Mouse (Mus musculus) heart, embryonic 12.5 days (tissue): ENCODE measurements around the gene Samd4b. TPM values are rescaled to one million over a fixed set of nuclear protein-coding genes. Genes with fewer than 3 reads are reported as not detected.

ENCODE experiments used
- ATAC-seq: fragments of 200-750 bp; cut with Nextera tagmentation; 2 replicates; pipeline ENCODE4 v1.8.0; 2017; ENCODE audit warnings: moderate TSS enrichment, moderate library complexity; ENCODE audit not compliant: insufficient number of reproducible peaks, low FRiP score
- H3K27ac ChIP-seq: fragments of 300-500 bp; sonication (generic); 2 replicates; pipeline ENCODE4 v1.5.1; 2016; ENCODE audit warnings: mild to moderate bottlenecking, moderate library complexity; ENCODE audit not compliant: poor library complexity, severe bottlenecking
- H3K27me3 ChIP-seq: fragments of 300-500 bp; sonication (generic); replicated peaks from 2 replicates; pipeline ENCODE4 v1.6.1; 2016; ENCODE audit warnings: mild to moderate bottlenecking, moderate library complexity
- H3K36me3 ChIP-seq: fragments of 300-500 bp; sonication (generic); 2 replicates; pipeline ENCODE4 v1.6.1; 2016; ENCODE audit warnings: mild to moderate bottlenecking, moderate library complexity
- H3K4me1 ChIP-seq: fragments of 300-500 bp; sonication (generic); replicated peaks from 2 replicates; pipeline ENCODE4 v1.6.1; 2016; ENCODE audit warnings: mild to moderate bottlenecking
- H3K4me2 ChIP-seq: fragments of 300-500 bp; sonication (generic); 2 replicates; pipeline ENCODE4 v1.6.1; 2016; ENCODE audit warnings: mild to moderate bottlenecking, moderate library complexity
- H3K4me3 ChIP-seq: fragments of 300-500 bp; sonication (generic); 2 replicates; pipeline ENCODE4 v1.5.1; 2016; ENCODE audit warnings: mild to moderate bottlenecking
- H3K9ac ChIP-seq: fragments of 300-500 bp; sonication (generic); 2 replicates; pipeline ENCODE4 v1.6.1; 2016; ENCODE audit warnings: mild to moderate bottlenecking, moderate library complexity
- H3K9me3 ChIP-seq: fragments of 300-500 bp; sonication (generic); replicated peaks from 2 replicates; pipeline ENCODE4 v1.6.1; 2016; ENCODE audit warnings: mild to moderate bottlenecking, moderate library complexity
- WGBS: fragments of 180-500 bp; shearing (Covaris S2); methylation state at CpG from one replicate; pipeline ENCODE4 v1.1.7; 2016; 5-methylcytosine and 5-hydroxymethylcytosine counted together
- polyA plus RNA-seq: library from polyadenylated mRNA; unstranded; fragments of >200 nt; fragmentation: Nextera tagmentation; extraction: Ambion mirVana; gene quantifications from 2 replicates; pipeline ENCODE4 v1.2.1, GENCODE M21; 2016

The Samd4b gene
- polyA plus RNA-seq, 1 experiment from 2014 or later: 29.5 TPM

GRCm38 (mm10) chr7:28586663-28587411 lies 11.1 kb downstream of the Samd4b start:
- Histone ChIP-seq H3K4me3 (no peak overlapping the region), H3K9ac (peak overlapping the region; percentile 44; the same call in 1 of the 2 replicates), H3K27ac (peak overlapping the region; percentile 79), H3K4me2 (peak overlapping the region; percentile 32; the same call in 1 of the 2 replicates), H3K27me3 (no peaks in the 10 kb centered on the region), H3K36me3 (no peaks in the 10 kb centered on the region), H3K9me3 (no peaks in the 10 kb centered on the region), H3K4me1 (peaks cover 80% of the 10 kb centered on the region)
- ATAC-seq: peak; percentile 15; the same call in 1 of the 2 replicates
- WGBS: 42% methylated on average over 6 of the region's 6 CpGs

GRCm38 (mm10) chr7:28585001-28585400 lies 12.9 kb downstream of the Samd4b start:
- Histone ChIP-seq H3K36me3 (no peaks in the 10 kb centered on the region), H3K27ac (peak overlapping the region; percentile 37; the same call in 1 of the 2 replicates), H3K9ac (peak overlapping the region; percentile 23), H3K4me1 (peaks cover 84% of the 10 kb centered on the region), H3K4me3 (no peak overlapping the region), H3K9me3 (no peaks in the 10 kb centered on the region), H3K27me3 (no peaks in the 10 kb centered on the region), H3K4me2 (no peak overlapping the region)
- 79% methylated on average over 6 of the region's 6 CpGs for WGBS
- no peak for ATAC-seq

DNA sequence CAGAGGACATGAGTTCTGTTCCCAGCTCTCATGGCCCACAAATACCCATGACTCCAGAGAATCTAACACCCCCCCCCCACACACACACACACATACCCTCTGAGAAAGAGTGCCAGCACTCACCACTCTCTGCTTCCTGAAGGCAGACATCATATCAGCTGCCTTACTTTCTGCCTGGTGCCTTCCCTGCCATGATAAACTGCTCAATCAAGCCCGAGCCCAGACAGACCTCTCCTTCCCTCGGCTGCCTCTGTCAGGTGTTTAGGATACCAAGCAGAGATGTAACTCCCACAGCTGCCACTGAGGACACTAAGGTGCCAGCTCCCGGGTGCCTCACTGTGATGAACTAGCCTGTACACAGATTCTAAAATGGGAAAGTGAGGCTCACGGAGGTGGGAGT lies 13.5 kb downstream of the Samd4b start:
- H3K9ac ChIP-seq: peak overlapping the region; percentile 23; the same call in 1 of the 2 replicates
- 19% methylated on average over 4 of the region's 4 CpGs for WGBS
- no peaks in the 10 kb centered on the region for H3K27me3 ChIP-seq
- peaks cover 84% of the 10 kb centered on the region for H3K4me1 ChIP-seq
- peak overlapping the region; percentile 37 for H3K27ac ChIP-seq
- no peaks in the 10 kb centered on the region for H3K9me3 ChIP-seq
- no peak overlapping the region for H3K4me2 ChIP-seq
- H3K36me3 ChIP-seq: no peaks in the 10 kb centered on the region
- no peak for ATAC-seq
- no peak overlapping the region for H3K4me3 ChIP-seq

DNA sequence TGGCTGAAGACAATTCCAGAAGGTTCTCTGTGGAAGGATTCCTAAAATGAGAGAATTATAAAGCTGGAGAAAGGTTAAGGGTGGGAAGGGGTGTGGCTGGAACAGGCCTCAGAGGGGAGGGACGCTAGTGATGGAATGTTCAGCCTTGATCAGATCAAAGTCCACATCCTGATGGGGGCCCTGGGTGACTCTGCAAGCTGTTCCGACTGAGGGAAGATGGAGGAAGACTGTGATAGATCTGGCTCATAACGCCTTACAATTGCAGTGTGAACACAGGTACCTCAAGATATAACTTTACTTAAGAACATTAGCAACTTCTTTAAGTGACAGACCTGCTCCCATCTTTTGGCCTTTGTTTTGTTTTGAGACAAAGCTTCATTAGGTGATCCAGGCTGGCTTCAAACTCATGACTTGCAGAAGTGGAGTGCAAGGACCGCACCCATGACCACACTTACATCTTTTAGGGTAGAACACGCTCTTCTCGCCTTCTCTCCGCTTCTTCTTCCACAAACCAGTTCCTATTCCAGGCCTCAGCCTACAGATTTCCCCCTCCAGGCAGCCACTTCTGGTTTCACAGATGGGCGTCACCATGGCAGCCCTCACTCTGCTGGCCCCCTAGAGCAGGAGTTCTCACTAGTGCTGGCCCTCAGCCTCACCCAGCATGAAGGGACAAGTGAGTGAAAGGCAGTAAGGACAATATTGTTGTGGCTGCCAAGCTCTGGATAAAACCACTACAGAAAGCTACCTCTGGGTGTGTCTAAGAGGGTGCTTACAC lies 14.2 kb downstream of the Samd4b start:
- H3K4me1 ChIP-seq: peaks cover 84% of the 10 kb centered on the region
- no peak overlapping the region for H3K4me2 ChIP-seq
- 73% methylated on average over 8 of the region's 8 CpGs for WGBS
- peak overlapping the region; percentile 37 for H3K27ac ChIP-seq
- no peaks in the 10 kb centered on the region for H3K9me3 ChIP-seq
- no peak for ATAC-seq
- no peak overlapping the region for H3K9ac ChIP-seq
- no peak overlapping the region for H3K4me3 ChIP-seq
- H3K36me3 ChIP-seq: no peaks in the 10 kb centered on the region
- no peaks in the 10 kb centered on the region for H3K27me3 ChIP-seq

DNA sequence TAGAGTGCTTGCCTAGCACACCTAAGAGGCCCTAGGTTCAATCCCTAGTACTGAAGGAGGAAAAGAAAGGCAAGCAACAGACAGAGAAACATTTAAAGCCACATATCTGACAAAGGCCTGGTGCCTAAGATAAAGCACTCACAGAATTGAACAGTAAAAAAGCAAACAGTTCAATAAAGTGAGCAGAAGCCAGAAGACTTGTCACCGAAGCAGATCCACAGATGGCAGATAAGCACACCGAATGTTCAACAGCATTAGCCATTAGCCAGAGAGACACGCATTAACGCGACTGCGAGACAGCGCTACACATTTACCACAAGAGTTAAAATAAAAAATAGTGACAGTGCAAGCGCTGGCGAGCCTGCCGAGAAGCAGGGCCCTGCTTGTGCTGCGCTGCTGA lies 15.1 kb downstream of the Samd4b start:
- H3K9ac ChIP-seq: no peak overlapping the region
- no peaks in the 10 kb centered on the region for H3K36me3 ChIP-seq
- no peaks in the 10 kb centered on the region for H3K9me3 ChIP-seq
- H3K4me1 ChIP-seq: peaks cover 84% of the 10 kb centered on the region
- WGBS: 75% methylated on average over 11 of the region's 11 CpGs
- H3K4me2 ChIP-seq: no peak overlapping the region
- H3K27ac ChIP-seq: no peak overlapping the region
- ATAC-seq: no peak
- H3K4me3 ChIP-seq: no peak overlapping the region
- H3K27me3 ChIP-seq: no peaks in the 10 kb centered on the region

DNA sequence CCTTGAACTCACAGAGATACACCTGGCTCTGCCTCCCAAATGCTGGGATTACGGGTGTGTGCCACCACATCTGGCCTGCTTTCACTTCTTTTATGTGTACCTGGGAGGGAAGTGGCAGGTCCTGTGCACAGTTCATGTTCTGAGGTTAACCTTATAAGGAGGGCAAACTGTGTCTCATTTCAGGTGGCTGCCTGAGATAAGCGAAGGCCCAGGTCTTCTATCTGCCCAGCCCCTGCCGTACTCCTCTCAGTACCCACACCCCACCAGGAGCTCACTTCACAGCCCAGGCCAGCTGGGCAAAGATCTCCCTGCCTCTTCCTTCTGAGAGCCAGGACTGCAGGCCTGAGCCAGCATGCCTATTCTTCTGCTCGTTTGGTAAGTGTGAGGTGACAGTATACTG lies 16.2 kb downstream of the Samd4b start:
- ATAC-seq: no peak
- WGBS: 70% methylated on average over 4 of the region's 4 CpGs
- H3K4me2 ChIP-seq: no peak overlapping the region
- H3K27ac ChIP-seq: no peak overlapping the region
- H3K9ac ChIP-seq: no peak overlapping the region
- peaks cover 84% of the 10 kb centered on the region for H3K4me1 ChIP-seq
- no peaks in the 10 kb centered on the region for H3K36me3 ChIP-seq
- no peaks in the 10 kb centered on the region for H3K9me3 ChIP-seq
- H3K27me3 ChIP-seq: no peaks in the 10 kb centered on the region
- no peak overlapping the region for H3K4me3 ChIP-seq

- Histone ChIP-seq H3K9ac (0 out of 2 replicates have a peak overlapping the region, but pooled peaks have one; percentile 4), H3K4me3 (no peak overlapping the region), H3K9me3 (no peaks in the 10 kb centered on the region), H3K4me2 (no peak overlapping the region), H3K27me3 (no peaks in the 10 kb centered on the region), H3K4me1 (peaks cover 84% of the 10 kb centered on the region), H3K27ac (no peak overlapping the region), H3K36me3 (no peaks in the 10 kb centered on the region)
- no peak for ATAC-seq
- WGBS: 80% methylated on average over 5 of the region's 5 CpGs
Measured at GRCm38 (mm10) chr7:28579826-28580225, 18.1 kb downstream of the Samd4b start.

GRCm38 (mm10) chr7:28578543-28579053 lies 19.3 kb downstream of the Samd4b start:
- Histone ChIP-seq H3K27me3 (no peaks in the 10 kb centered on the region), H3K36me3 (no peaks in the 10 kb centered on the region), H3K4me1 (peaks cover 82% of the 10 kb centered on the region), H3K9me3 (no peaks in the 10 kb centered on the region), H3K4me3 (no peak overlapping the region), H3K9ac (no peak overlapping the region), H3K4me2 (no peak overlapping the region), H3K27ac (peak overlapping the region; percentile 78; the same call in 1 of the 2 replicates)
- 70% methylated on average over 5 of the region's 5 CpGs for WGBS
- ATAC-seq: no peak

GRCm38 (mm10) chr7:28577826-28578542 lies 20.0 kb downstream of the Samd4b start:
- Histone ChIP-seq H3K4me1 (peaks cover 84% of the 10 kb centered on the region), H3K27me3 (no peaks in the 10 kb centered on the region), H3K4me2 (peak overlapping the region; percentile 8; the same call in 1 of the 2 replicates), H3K9me3 (no peaks in the 10 kb centered on the region), H3K9ac (0 out of 2 replicates have a peak overlapping the region, but pooled peaks have one; percentile 50), H3K36me3 (no peaks in the 10 kb centered on the region), H3K27ac (peak overlapping the region; percentile 78), H3K4me3 (no peak overlapping the region)
- no peak for ATAC-seq
- WGBS: 70% methylated on average over 9 of the region's 9 CpGs

DNA sequence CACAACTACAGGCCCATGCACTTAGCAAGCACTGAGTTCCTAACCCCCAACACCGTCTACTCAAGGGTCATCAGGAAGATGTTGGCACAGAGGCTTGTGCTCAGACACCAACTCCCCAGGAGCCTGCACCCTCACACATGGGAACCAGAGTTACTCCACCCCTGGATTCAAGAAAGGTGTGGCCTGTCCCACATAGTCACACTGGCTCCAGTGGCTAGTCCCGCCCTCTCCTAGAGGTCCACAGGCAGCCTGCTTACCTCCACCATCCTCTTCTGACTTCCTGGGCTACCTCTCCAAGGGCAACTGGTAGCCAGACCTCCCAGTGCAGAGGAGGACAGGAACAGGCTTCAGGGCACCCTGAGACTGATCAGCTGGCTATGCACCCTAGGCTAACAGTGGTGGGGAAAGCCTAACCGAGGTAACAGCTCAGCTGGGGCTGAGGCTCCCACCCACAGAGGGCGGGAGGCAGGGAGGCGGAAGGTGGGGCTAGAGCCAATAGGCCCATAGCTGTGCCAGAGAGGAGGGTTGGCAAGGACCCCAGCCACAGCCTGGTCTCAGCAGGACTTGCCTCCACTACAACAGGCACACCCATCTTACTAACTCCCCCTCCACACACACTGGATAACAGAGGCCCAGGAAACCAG lies 21.6 kb downstream of the Samd4b start:
- Histone ChIP-seq H3K9ac (peak overlapping the region; percentile 50; the same call in 1 of the 2 replicates), H3K36me3 (no peaks in the 10 kb centered on the region), H3K27ac (no peak overlapping the region), H3K4me1 (peaks cover 92% of the 10 kb centered on the region), H3K27me3 (no peaks in the 10 kb centered on the region), H3K4me2 (no peak overlapping the region), H3K4me3 (no peak overlapping the region), H3K9me3 (no peaks in the 10 kb centered on the region)
- ATAC-seq: 0 out of 2 replicates have a peak, but pooled peaks have one; percentile 26
- 69% methylated on average over 5 of the region's 5 CpGs for WGBS
